Mouse (Mus musculus): Measurements from ENCODE around the gene Ptgdr. TPM values are rescaled to one million over a fixed set of nuclear protein-coding genes. Genes with fewer than 3 reads are reported as not detected.
"Not testable (repeated sequence)": the region's sequence is repeated elsewhere in the genome, so short reads cannot be mapped to it uniquely, and the experiment has no call there.

The Ptgdr gene
- polyA plus RNA-seq (2015; fragmentation: Nextera tagmentation; extraction: Ambion mirVana) = 0.43 and 0.52 TPM in 2 replicates

DNA sequence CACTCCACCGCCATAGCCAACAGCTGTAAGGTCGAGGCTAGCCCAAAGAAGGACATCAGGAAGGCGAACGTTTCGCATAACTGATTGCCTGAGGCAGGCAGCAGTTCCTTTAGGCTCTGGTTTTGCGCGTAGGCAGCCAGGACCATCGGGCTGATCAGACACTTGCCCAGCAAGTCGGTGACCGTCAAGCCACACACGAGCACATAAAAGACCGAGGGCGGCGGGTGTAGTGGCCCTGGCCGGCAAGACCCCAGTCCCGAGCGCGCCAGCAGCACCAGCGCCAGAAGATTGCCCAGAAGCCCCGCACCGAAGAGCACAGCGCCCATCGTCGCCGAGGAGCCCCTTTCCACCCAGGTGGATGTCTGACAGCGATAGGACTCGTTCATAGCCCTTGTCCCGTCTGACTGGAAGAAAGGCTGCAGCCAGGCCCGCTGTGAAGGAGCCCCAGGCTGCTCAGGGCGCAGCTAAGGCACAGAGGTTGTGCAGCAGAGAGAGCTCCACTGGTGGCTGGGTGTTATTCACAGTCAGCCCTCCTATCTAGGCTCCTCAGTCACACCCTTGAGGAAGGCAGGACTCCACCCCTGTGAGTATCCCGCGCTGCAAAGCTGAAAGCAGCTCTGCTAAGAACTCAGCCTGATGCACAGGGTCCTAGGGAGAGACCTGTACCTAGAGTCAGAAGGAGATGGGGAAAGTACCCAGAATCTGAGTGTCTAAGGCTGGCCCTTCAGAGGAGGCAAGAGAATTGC, at the start of gene Ptgdr:
Gene Ptgdr (minus strand): TSS at position 508 of the 746 bp plus-strand sequence.
- Histone ChIP-seq H3K4me1 (peaks cover 12% of the 10 kb centered on the region), H3K4me2 (peak within 1 kb of the TSS; percentile 65), H3K27ac (no peak within 1 kb of the TSS), H3K9me3 (no peaks in the 10 kb centered on the region), H3K27me3 (replicated peaks) (peaks cover 18% of the 10 kb centered on the region), H3K4me3 (peak within 1 kb of the TSS; percentile 40), H3K9ac (peak within 1 kb of the TSS; percentile 27; the same call in 1 of the 2 replicates), H3K36me3 (replicated peaks) (no peaks in the 10 kb centered on the region)
- under 1% methylated on average over 32 of the region's 32 CpGs for WGBS
- ATAC-seq (replicated peaks) = peak; percentile 57

DNA sequence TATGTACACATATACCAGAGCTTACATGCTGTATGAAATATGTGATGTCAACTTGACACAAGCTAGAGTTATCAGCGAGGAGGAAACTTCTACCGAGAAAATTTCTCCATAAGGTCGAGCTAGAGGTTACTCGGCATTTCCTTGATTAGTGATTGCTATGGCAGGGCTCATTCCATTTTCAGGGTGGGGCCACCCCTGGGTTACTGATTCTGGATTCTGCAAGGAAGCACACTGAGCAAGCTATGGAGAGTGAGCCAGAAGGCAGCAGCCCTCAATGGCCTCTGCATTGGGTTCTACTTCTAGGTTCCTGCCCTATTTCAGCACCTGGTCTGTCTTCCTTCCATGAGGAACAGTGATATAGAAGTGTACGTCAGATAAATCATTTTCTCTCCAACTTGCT, 48.6 kb upstream of the Ptgdr start:
- H3K36me3 ChIP-seq (replicated peaks) = no peaks in the 10 kb centered on the region
- ATAC-seq (replicated peaks) = no peak
- WGBS = 90% methylated on average over 5 of the region's 5 CpGs

DNA sequence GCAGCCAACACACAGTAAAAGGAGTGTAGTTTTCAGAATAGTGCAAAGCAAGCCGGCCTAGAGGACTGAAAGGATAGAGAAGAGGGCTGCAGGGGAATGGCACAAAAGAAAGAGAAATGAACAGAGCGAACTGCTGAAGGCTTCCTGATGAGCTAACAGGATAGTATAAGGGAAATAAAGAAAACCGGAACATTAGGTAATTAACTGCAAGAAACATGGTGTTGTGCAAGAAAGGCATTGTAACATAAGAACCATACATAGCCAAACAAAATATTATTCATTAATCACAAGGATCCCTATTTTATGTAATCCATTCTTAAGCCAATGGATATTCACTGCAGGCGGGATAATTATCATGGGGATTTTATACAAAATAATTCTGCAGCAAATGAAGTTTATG, 45.0 kb upstream of the Ptgdr start:
- Histone ChIP-seq H3K9ac (no peak overlapping the region), H3K27me3 (replicated peaks) (no peaks in the 10 kb centered on the region), H3K9me3 (no peaks in the 10 kb centered on the region), H3K27ac (no peak overlapping the region), H3K4me1 (no peaks in the 10 kb centered on the region), H3K4me3 (no peak overlapping the region), H3K4me2 (no peak overlapping the region), H3K36me3 (replicated peaks) (no peaks in the 10 kb centered on the region)
- WGBS = 79% methylated on average over 4 of the region's 4 CpGs
- ATAC-seq (replicated peaks) = no peak

More for the DNA sequence above, 48.6 kb upstream of the Ptgdr start:
- no peak overlapping the region for H3K27ac ChIP-seq
- no peaks in the 10 kb centered on the region for H3K27me3 ChIP-seq (replicated peaks)
- no peaks in the 10 kb centered on the region for H3K9me3 ChIP-seq
- H3K9ac ChIP-seq = no peak overlapping the region
- no peaks in the 10 kb centered on the region for H3K4me1 ChIP-seq
- H3K4me2 ChIP-seq = no peak overlapping the region
- no peak overlapping the region for H3K4me3 ChIP-seq

DNA sequence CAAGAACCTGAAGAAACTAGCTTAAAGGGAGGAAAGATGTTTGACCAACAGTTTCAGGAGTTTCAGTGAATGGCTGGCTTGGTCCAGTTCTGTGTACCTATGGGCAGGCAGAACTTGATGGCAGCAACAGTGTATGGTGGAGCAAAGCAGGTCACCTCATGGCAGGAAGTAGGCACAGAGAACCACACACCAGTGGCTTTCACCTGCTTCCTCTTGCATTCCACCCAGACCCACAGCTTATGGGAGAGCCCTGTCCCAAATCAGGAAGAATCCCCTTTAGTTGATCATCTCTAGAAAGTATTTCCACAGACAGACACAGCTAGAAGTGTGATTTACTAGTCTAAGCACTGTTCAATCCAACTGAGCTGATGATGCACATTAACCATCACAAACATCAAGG, 42.6 kb upstream of the Ptgdr start:
- H3K9me3 ChIP-seq; ATAC-seq (replicated peaks); H3K4me1 ChIP-seq; H3K4me3 ChIP-seq; H3K4me2 ChIP-seq; H3K36me3 ChIP-seq (replicated peaks); H3K27ac ChIP-seq; H3K9ac ChIP-seq; H3K27me3 ChIP-seq (replicated peaks): not testable (repeated sequence)

DNA sequence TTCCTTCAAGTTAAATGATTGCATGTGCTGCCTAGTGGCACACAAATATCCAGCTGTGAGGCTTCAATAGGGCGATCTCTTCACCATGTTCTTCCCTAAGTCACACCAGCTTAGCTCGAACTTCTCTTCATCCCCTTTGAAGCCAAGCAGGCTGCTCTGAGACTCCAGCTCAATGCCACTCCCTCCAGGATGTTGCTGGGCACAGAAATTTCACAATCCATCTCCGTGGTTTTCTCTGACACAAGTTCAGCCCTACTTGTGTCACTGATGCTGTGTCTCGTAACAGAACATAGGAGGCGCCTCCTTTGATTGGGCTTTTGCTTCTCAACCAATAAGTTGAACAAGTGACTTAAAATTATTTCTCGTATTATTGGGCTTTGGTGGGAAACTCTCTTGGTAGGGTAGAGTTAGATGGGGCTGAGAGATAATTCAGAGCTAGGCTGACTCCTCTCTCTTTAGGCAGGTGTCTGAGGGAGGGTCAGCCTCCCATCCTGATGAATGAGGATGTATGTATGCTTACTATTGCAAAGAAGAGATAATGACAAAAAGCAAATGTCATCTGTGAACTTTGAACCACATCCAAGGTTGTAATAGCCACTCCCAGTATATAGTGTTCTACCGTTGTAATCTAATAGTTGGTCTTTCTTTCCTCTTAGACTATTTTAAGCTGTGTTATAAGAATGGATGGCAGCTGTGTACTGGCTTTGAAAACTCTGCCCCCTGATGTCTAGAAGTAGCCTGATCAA, 32.4 kb upstream of the Ptgdr start:
- Histone ChIP-seq H3K4me1 (no peaks in the 10 kb centered on the region), H3K4me3 (no peak overlapping the region), H3K4me2 (no peak overlapping the region), H3K9me3 (no peaks in the 10 kb centered on the region), H3K27ac (no peak overlapping the region), H3K9ac (no peak overlapping the region), H3K36me3 (replicated peaks) (no peaks in the 10 kb centered on the region), H3K27me3 (replicated peaks) (no peaks in the 10 kb centered on the region)
- 63% methylated on average over 7 of the region's 7 CpGs for WGBS
- no peak for ATAC-seq (replicated peaks)

DNA sequence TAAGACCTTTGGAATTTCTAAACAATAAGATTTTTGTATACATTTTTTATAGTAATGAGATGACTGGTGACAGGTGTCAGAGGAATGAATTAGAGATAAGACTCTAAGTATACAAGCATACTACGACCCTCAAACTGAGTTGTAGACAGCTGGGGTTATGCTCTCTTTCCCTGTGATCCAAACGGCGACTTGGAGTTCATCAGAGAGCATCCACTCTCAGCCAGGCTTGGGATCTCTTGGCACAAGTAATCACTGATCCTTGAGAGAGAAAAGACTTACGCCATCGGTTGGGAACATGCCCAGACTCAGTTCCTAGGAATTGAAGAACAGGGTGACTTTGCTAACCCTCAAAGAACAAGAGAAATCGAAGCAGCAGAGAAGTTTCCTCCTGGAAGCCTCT, 10.5 kb upstream of the Ptgdr start:
- no peak overlapping the region for H3K27ac ChIP-seq
- ATAC-seq (replicated peaks) = no peak
- H3K9ac ChIP-seq = no peak overlapping the region
- no peaks in the 10 kb centered on the region for H3K36me3 ChIP-seq (replicated peaks)
- H3K4me1 ChIP-seq = no peaks in the 10 kb centered on the region
- no peaks in the 10 kb centered on the region for H3K27me3 ChIP-seq (replicated peaks)
- no peak overlapping the region for H3K4me2 ChIP-seq
- WGBS = 88% methylated on average over 6 of the region's 6 CpGs
- H3K4me3 ChIP-seq = no peak overlapping the region
- H3K9me3 ChIP-seq = no peaks in the 10 kb centered on the region

DNA sequence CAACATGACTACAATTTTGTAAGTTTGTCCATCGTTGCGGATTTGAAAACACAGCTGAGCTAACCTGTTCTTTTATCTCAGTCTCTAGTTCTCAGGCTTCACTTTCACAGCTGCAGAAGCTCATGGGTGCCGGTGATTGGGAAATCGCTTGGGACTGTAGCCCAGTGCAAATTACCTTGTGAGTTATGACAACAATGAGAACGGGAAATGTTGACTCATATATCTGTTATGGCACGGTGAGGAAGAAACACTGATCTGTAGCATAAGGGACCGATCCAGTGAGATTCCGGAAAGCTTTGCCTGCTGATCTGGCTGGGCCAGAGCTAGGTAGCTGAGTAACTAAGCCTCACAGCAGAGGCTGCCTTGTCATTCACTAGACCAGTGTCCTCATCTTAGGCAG, 6.5 kb upstream of the Ptgdr start:
- 91% methylated on average over 8 of the region's 8 CpGs for WGBS

DNA sequence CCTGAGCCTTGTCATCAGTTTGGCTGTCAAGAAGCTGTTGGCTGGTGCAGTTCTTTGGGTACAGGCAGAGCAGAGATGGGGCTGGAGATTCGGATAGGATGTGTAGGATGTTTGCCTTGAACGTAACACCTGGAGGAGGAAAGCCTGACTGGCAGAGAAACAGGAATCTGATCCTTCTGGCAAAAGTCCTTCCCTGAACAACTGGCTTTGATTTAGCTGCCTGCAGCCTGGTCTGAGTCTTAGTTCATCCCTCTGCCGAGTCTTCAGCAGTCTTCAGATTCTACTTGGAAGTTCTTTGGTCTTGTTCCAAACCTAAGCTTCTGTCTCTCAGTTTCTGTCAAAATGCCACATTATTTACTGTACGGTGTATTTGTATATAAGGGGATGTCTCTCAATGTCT, 3.9 kb upstream of the Ptgdr start:
- H3K4me2 ChIP-seq = no peak overlapping the region
- peaks cover 13% of the 10 kb centered on the region for H3K4me1 ChIP-seq
- H3K27ac ChIP-seq = no peak overlapping the region
- no peak overlapping the region for H3K9ac ChIP-seq
- no peak for ATAC-seq (replicated peaks)
- no peaks in the 10 kb centered on the region for H3K9me3 ChIP-seq
- no peak overlapping the region for H3K4me3 ChIP-seq
- H3K27me3 ChIP-seq (replicated peaks) = peaks cover 12% of the 10 kb centered on the region
- H3K36me3 ChIP-seq (replicated peaks) = no peaks in the 10 kb centered on the region
- 53% methylated on average over 4 of the region's 4 CpGs for WGBS

More for the DNA sequence above, 6.5 kb upstream of the Ptgdr start:
- H3K9ac ChIP-seq = no peak overlapping the region
- no peaks in the 10 kb centered on the region for H3K9me3 ChIP-seq
- H3K27ac ChIP-seq = no peak overlapping the region
- no peaks in the 10 kb centered on the region for H3K27me3 ChIP-seq (replicated peaks)
- no peak for ATAC-seq (replicated peaks)
- 0 out of 2 replicates have a peak, but pooled peaks cover 8% of the 10 kb centered on the region for H3K4me1 ChIP-seq
- no peak overlapping the region for H3K4me2 ChIP-seq
- no peak overlapping the region for H3K4me3 ChIP-seq
- no peaks in the 10 kb centered on the region for H3K36me3 ChIP-seq (replicated peaks)

DNA sequence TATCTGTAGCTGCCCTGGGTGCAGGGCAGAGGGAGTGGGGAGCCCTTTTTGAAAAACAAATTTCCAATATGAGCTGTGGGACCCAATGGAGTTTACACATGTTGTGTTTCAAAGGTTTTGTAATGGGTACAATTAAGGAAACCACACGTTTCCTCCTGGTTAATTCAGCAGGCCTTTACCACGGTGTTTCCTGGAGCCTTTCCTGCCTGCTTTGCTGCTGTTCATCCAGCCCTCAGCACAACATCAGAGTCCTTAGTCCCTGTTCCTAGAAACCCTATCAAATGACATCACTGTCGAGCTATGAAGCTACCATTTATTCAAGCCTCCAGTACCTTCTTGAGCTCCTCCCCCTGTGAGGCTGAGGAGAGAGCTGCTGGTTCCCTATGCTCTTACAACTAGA, 2.0 kb upstream of the Ptgdr start:
- Histone ChIP-seq H3K4me2 (no peak overlapping the region), H3K36me3 (replicated peaks) (no peaks in the 10 kb centered on the region), H3K9me3 (no peaks in the 10 kb centered on the region), H3K9ac (no peak overlapping the region), H3K4me1 (peaks cover 13% of the 10 kb centered on the region), H3K4me3 (no peak overlapping the region), H3K27ac (no peak overlapping the region), H3K27me3 (replicated peaks) (peaks cover 18% of the 10 kb centered on the region)
- no peak for ATAC-seq (replicated peaks)
- 63% methylated on average over 3 of the region's 3 CpGs for WGBS

DNA sequence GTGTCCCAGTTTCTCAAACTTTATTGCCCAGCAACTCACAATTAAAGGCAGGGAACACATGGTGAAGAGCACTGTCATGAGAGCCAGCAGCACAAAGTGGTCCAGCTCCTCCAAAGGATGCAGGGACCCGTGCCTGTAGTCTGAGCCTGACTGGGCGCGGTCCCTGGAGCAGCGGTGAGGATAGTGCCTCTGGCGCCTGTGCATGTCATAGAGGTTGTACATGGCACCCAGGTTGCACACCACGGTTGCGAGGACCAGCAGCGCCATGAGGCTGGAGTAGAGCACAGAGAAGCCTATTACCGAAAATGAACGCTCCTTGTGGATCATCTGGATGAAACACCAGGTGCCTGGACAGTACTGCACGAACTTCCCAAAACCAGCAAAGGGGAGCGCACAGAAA, 803 bp downstream of the Ptgdr start:
- H3K4me3 ChIP-seq = peak overlapping the region; percentile 40
- H3K36me3 ChIP-seq (replicated peaks) = no peaks in the 10 kb centered on the region
- no peaks in the 10 kb centered on the region for H3K9me3 ChIP-seq
- peaks cover 18% of the 10 kb centered on the region for H3K27me3 ChIP-seq (replicated peaks)
- WGBS = 9% methylated on average over 12 of the region's 12 CpGs
- H3K27ac ChIP-seq = no peak overlapping the region
- ATAC-seq (replicated peaks) = peak; percentile 28
- no peak overlapping the region for H3K9ac ChIP-seq
- H3K4me1 ChIP-seq = peaks cover 9% of the 10 kb centered on the region
- peak overlapping the region; percentile 65 for H3K4me2 ChIP-seq

DNA sequence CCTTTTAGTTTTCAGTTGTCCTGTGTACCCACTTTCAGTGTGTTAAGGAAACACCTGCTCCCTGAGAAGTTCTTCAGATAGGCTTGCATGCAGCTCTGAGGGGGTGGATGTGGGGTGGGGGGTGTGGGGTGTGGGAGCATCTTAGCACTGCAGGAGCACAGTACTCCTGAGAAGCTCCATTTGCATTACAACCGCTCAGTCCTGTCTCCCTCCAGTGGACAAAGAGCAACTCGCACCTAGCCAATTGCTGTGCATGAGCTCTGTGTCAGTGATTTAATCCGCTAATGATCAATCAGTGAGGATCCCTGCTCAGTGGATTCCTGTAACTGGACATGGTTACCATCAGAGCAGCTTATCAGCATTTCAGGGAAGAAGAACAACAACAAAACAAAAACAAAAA, 8.5 kb downstream of the Ptgdr start:
- not testable (repeated sequence) for H3K27ac ChIP-seq; H3K36me3 ChIP-seq (replicated peaks); H3K9ac ChIP-seq; H3K9me3 ChIP-seq; H3K4me1 ChIP-seq; H3K27me3 ChIP-seq (replicated peaks); H3K4me3 ChIP-seq; H3K4me2 ChIP-seq
- peak; percentile 82 for ATAC-seq (replicated peaks)
- WGBS = 6% methylated on average over 3 of the region's 3 CpGs

DNA sequence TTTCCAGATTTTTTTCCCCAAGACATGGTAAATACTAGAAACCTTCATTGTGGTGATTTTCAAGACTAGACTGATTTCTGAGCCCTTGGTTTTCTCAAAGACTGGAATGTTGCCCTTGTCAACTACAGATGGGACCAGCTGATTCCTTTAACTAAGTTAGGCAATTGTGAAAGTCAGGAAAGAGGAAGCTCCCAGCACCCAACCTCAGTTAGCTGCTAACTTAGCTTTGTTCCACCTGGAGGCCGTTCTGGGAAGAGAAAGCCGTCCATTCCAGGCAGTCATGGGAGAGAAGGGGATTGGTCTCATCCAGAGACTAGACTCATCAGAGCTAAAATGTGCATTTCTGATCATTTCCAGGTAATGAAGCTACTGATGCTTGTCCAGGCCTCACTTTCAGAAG, 11.4 kb downstream of the Ptgdr start:
- Histone ChIP-seq H3K27me3 (replicated peaks) (no peaks in the 10 kb centered on the region), H3K4me1 (0 out of 2 replicates have a peak, but pooled peaks cover 5% of the 10 kb centered on the region), H3K36me3 (replicated peaks) (no peaks in the 10 kb centered on the region), H3K27ac (no peak overlapping the region), H3K9me3 (no peaks in the 10 kb centered on the region), H3K9ac (no peak overlapping the region), H3K4me3 (no peak overlapping the region), H3K4me2 (no peak overlapping the region)
- WGBS = 84% methylated on average over 2 of the region's 2 CpGs
- no peak for ATAC-seq (replicated peaks)
